Mouse (Mus musculus) lung, adult 2 months (tissue): Measurements from ENCODE around the gene Mief2.

Experiments
- CTCF ChIP-seq: fragments of 200-500 bp; IDR thresholded peaks from 2 replicates; pipeline ENCODE4 v1.5.1; 2011; ENCODE audit warnings: mild to moderate bottlenecking, low read length, control low read depth; ENCODE audit not compliant: insufficient read depth
- POLR2A ChIP-seq: fragments of 200-500 bp; IDR thresholded peaks from 2 replicates; pipeline ENCODE4 v1.6.1; 2011; ENCODE audit warnings: low read depth, mild to moderate bottlenecking, control low read depth, low read length, borderline replicate concordance; ENCODE audit errors: extremely low read depth

GRCm38 (mm10) chr11:60719263-60719662 is 8.9 kb upstream of the Mief2 start:
- TF ChIP-seq POLR2A (no peak), CTCF (no peak)
